Comparison of ENCODE assay signal across 9 mouse cellular contexts in genomic region chr11:46215354-46215753, GRCm38 (mm10). TPM values are rescaled to one million over a fixed set of nuclear protein-coding genes. Genes with fewer than 3 reads are reported as not detected.
DNase-seq lines count a peak whose midpoint lies in the region; ATAC-seq and TF ChIP-seq lines count a peak whose summit lies in the region.
"Had no signal": no experiment of that assay in that cellular context is flagged by ENCODE, and none has a peak within 500 bp of the region (broad histone marks: within the 10 kb centered on the region; RNA-seq: fewer than 3 reads in every experiment).

No protein-coding gene starts in this region.

- H3K9me3 ChIP-seq in forebrain, embryonic 16.5 days (ENCODE audit: control insufficient read depth, low read length): no peaks in the 10 kb centered on the region; the same call in 1 of the 2 replicates
- no peaks in the 10 kb centered on the region for H3K9me3 ChIP-seq in hindbrain, embryonic 14.5 days (ENCODE audit: control insufficient read depth, low read length)
- H3K9me3 ChIP-seq: embryonic facial prominence, embryonic 13.5 days had no signal

- peak; percentile 35 for DNase-seq in thymus, adult 2 months
- no peak for DNase-seq in thymus, postnatal 36 days
- DNase-seq in cerebellum, adult 18-20 months: peak; percentile 68
- DNase-seq in hindbrain, embryonic 14.5 days (ENCODE audit: low spot score): peak; percentile 95
- no peak for DNase-seq in left cerebral cortex, adult 2 months (ENCODE audit: extremely low spot score in 1 of 2, low spot score in 2 of 2)
- peak; percentile 35 to 49 for DNase-seq in spleen, adult 2 months (ENCODE audit: low read depth in 1 of 2, low spot score in 2 of 2)

- peak; percentile 24; the same call in 1 of the 2 replicates for TF ChIP-seq CTCF in thymus, adult 2 months (IDR thresholded peaks at IDR 0.05; ENCODE audit: borderline replicate concordance, control insufficient read depth, extremely low read depth, insufficient read depth, low read length, poor library complexity)
- TF ChIP-seq CTCF in left cerebral cortex, adult 2 months (IDR thresholded peaks at IDR 0.05): peak; percentile 94
- peak; percentile 92; the same call in 1 of the 2 replicates for TF ChIP-seq CTCF in spleen, adult 2 months (IDR thresholded peaks at IDR 0.05; ENCODE audit: extremely low read depth, insufficient read depth, insufficient read length, insufficient replicate concordance)

- H3K4me1 ChIP-seq in thymus, adult 2 months (replicated peaks; ENCODE audit: control insufficient read depth, insufficient read depth, low read length): no peaks in the 10 kb centered on the region
- H3K4me1 ChIP-seq in forebrain, embryonic 16.5 days (replicated peaks; ENCODE audit: control insufficient read depth, insufficient read depth, low read length): 0 out of 2 replicates have a peak, but pooled peaks cover 3% of the 10 kb centered on the region
- peaks cover 25% of the 10 kb centered on the region for H3K4me1 ChIP-seq in hindbrain, embryonic 14.5 days (replicated peaks; ENCODE audit: control insufficient read depth, insufficient read depth, low read length)
- no peaks in the 10 kb centered on the region for H3K4me1 ChIP-seq in spleen, adult 2 months (ENCODE audit: control insufficient read depth, insufficient read depth, insufficient read length)

- no peak overlapping the region for H3K9ac ChIP-seq in forebrain, embryonic 16.5 days (replicated peaks; ENCODE audit: low read depth, low read length)
- H3K9ac ChIP-seq in hindbrain, embryonic 14.5 days: peak overlapping the region; percentile 12; the same call in 1 of the 2 replicates
- H3K9ac ChIP-seq: embryonic facial prominence, embryonic 13.5 days had no signal

- peak; percentile 78 for ATAC-seq in forebrain, embryonic 16.5 days
- ATAC-seq in hindbrain, embryonic 14.5 days (ENCODE audit: low FRiP score): peak; percentile 77
- ATAC-seq in megakaryocyte progenitor cell, adult 5-6 weeks (replicated peaks; ENCODE audit: poor library complexity): peak; percentile 94

- no peak overlapping the region for H3K4me3 ChIP-seq in thymus, adult 2 months (ENCODE audit: control insufficient read depth, insufficient read depth, low read length)
- H3K4me3 ChIP-seq in forebrain, embryonic 16.5 days (replicated peaks; ENCODE audit: low read length): no peak overlapping the region
- H3K4me3 ChIP-seq in hindbrain, embryonic 14.5 days (replicated peaks; ENCODE audit: low read length): no peak overlapping the region
- no peak overlapping the region for H3K4me3 ChIP-seq in left cerebral cortex, adult 2 months
- H3K4me3 ChIP-seq in spleen, adult 2 months (ENCODE audit: extremely low read depth, insufficient read depth, insufficient read length): no peak overlapping the region
- H3K4me3 ChIP-seq: embryonic facial prominence, embryonic 13.5 days had no signal

- WGBS in thymus, adult 2 months: 49% methylated on average over 3 of the region's 3 CpGs
- WGBS in forebrain, embryonic 16.5 days: 23% methylated on average over 3 of the region's 3 CpGs
- whole genome bisulfite sequencing in hindbrain, embryonic 14.5 days: 26% methylated on average over 3 of the region's 3 CpGs
- 46% methylated on average over 3 of the region's 3 CpGs for WGBS in spleen, adult 2 months

- intact Hi-C loops in left cerebral cortex, adult 2 months (cut with DNase I): loop anchor here (1.0 to 10.0 kb wide), 3 partner anchors 163 to 1631 kb away; partner anchors contain the start of genes Gm12166 and Lsm11

- no peak overlapping the region for H3K27ac ChIP-seq in thymus, adult 2 months (ENCODE audit: control insufficient read depth, insufficient read depth, low read length)
- H3K27ac ChIP-seq in forebrain, embryonic 16.5 days (ENCODE audit: low read length): no peak overlapping the region
- H3K27ac ChIP-seq in hindbrain, embryonic 14.5 days: peak overlapping the region; percentile 68
- peak overlapping the region; percentile 63 for H3K27ac ChIP-seq in left cerebral cortex, adult 2 months
- H3K27ac ChIP-seq in spleen, adult 2 months (ENCODE audit: insufficient read depth, low read length): no peak overlapping the region

- peaks cover 22% of the 10 kb centered on the region for H3K36me3 ChIP-seq in thymus, adult 2 months (ENCODE audit: control insufficient read depth, insufficient read depth, low read length)
- H3K36me3 ChIP-seq in forebrain, embryonic 16.5 days (ENCODE audit: control insufficient read depth, insufficient read depth): no peaks in the 10 kb centered on the region; the same call in 1 of the 2 replicates
- H3K36me3 ChIP-seq in hindbrain, embryonic 14.5 days (replicated peaks; ENCODE audit: control insufficient read depth, insufficient read depth): 0 out of 2 replicates have a peak, but pooled peaks cover 19% of the 10 kb centered on the region
- peaks cover 32% of the 10 kb centered on the region for H3K36me3 ChIP-seq in spleen, adult 2 months (ENCODE audit: control insufficient read depth, insufficient read depth, low read length)
- H3K36me3 ChIP-seq: embryonic facial prominence, embryonic 13.5 days had no signal

- H3K4me2 ChIP-seq in forebrain, embryonic 16.5 days (ENCODE audit: low read length): no peak overlapping the region
- no peak overlapping the region for H3K4me2 ChIP-seq in hindbrain, embryonic 14.5 days (replicated peaks)
- H3K4me2 ChIP-seq: embryonic facial prominence, embryonic 13.5 days had no signal

- TF ChIP-seq POLR2A in thymus, adult 2 months (IDR thresholded peaks at IDR 0.05; ENCODE audit: control insufficient read depth, extremely low read depth, insufficient read depth, low read length, poor library complexity): no peak
- TF ChIP-seq POLR2A in spleen, adult 2 months (IDR thresholded peaks at IDR 0.05; ENCODE audit: low read depth, low read length): no peak

- no peaks in the 10 kb centered on the region for H3K27me3 ChIP-seq in thymus, adult 2 months (ENCODE audit: control insufficient read depth, insufficient read depth, low read length)
- H3K27me3 ChIP-seq in forebrain, embryonic 16.5 days (replicated peaks; ENCODE audit: control insufficient read depth, insufficient read depth, low read length): no peaks in the 10 kb centered on the region
- H3K27me3 ChIP-seq in hindbrain, embryonic 14.5 days (ENCODE audit: control insufficient read depth, insufficient read depth, low read length): no peaks in the 10 kb centered on the region
- no peaks in the 10 kb centered on the region for H3K27me3 ChIP-seq in spleen, adult 2 months (ENCODE audit: control insufficient read depth, insufficient read depth, low read length)
- H3K27me3 ChIP-seq: embryonic facial prominence, embryonic 13.5 days had no signal

RNA-seq across cellular contexts. Expression of gene Fndc9, which starts 20.0 kb away (rescaled TPM):
- 0.09 TPM in 1 of 2 replicates, not detected in the other for polyA plus RNA-seq in thymus, adult 2 months (2012; rRNA removed)
- 3.2 and 5.3 TPM in 2 replicates for polyA plus RNA-seq in forebrain, embryonic 16.5 days (2015; fragmentation: Nextera tagmentation; extraction: Ambion mirVana)
- 2.8 and 3.5 TPM in 2 replicates for polyA plus RNA-seq in hindbrain, embryonic 14.5 days (2014; fragmentation: Nextera tagmentation; extraction: Ambion mirVana)
- 1 to 10 TPM; 4.9 to 5.2 TPM for total RNA-seq in left cerebral cortex, adult 2 months (2021)
- not detected in 2 replicates for total RNA-seq in megakaryocyte progenitor cell, adult 5-6 weeks (2015)
- not detected in 2 replicates for total RNA-seq in megakaryocyte progenitor cell, adult 5-6 weeks (2017)
- polyA plus RNA-seq in spleen, adult 2 months (2012; rRNA removed): not detected in 2 replicates

RNA-seq across cellular contexts. Expression of gene Nipal4, which starts 49.0 kb away (rescaled TPM):
- 0.37 and 0.58 TPM in 2 replicates for polyA plus RNA-seq in thymus, adult 2 months (2012; rRNA removed)
- 0.11 and 0.29 TPM in 2 replicates for polyA plus RNA-seq in forebrain, embryonic 16.5 days (2015; fragmentation: Nextera tagmentation; extraction: Ambion mirVana)
- polyA plus RNA-seq in hindbrain, embryonic 14.5 days (2014; fragmentation: Nextera tagmentation; extraction: Ambion mirVana): 0.38 and 0.46 TPM in 2 replicates
- 1 to 10 TPM; 1.2 to 1.4 TPM for total RNA-seq in left cerebral cortex, adult 2 months (2021)
- not detected in 2 replicates for total RNA-seq in megakaryocyte progenitor cell, adult 5-6 weeks (2015)
- not detected in 2 replicates for total RNA-seq in megakaryocyte progenitor cell, adult 5-6 weeks (2017)
- polyA plus RNA-seq in spleen, adult 2 months (2012; rRNA removed): 0.57 and 0.90 TPM in 2 replicates

Comparison
In these comparisons a context has a peak if more than half of its experiments do, and no peak if none do; other contexts are left out.
1. DNase-seq: peak in thymus, adult 2 months (single experiment), cerebellum, adult 18-20 months (2 of 2), hindbrain, embryonic 14.5 days (single experiment) and spleen, adult 2 months (2 of 2); none in thymus, postnatal 36 days (0 of 2) and left cerebral cortex, adult 2 months (0 of 2).
2. H3K27ac ChIP-seq: peak in hindbrain, embryonic 14.5 days (single experiment) and left cerebral cortex, adult 2 months (single experiment); none in thymus, adult 2 months (single experiment), forebrain, embryonic 16.5 days (single experiment) and spleen, adult 2 months (single experiment).
3. CTCF ChIP-seq: peak in every context shown above with its lines; median percentile 94 in left cerebral cortex, adult 2 months; 92 in spleen, adult 2 months; 24 in thymus, adult 2 months.
4. Peak in every context shown above with its lines, with median percentiles within 50 percentile points of each other: ATAC-seq.